ENCODE assay signal across 22 mouse cellular contexts in the genomic region with DNA sequence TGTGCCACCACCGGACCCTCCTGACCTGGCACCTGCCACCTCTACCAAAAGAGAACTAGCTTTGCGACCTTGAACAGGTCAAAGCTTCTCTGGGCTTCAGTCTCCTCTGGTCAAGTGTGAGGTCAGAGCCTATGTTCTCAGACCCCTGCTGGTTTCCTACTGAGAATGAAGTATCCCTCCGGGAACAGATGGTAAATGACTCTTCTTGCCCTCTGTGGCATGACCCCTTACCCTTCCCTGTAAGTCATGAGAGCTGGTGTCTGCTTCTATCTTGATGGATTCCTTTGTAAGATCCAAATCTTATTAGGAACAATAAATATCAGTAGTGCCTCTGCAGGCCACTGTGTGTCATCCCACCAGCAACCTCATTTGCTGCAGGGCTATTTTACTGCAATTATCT. TPM values are rescaled to one million over a fixed set of nuclear protein-coding genes. Genes with fewer than 3 reads are reported as not detected.
"Had no signal": no experiment of that assay in that cellular context is flagged by ENCODE, and none has a peak within 500 bp of the region (broad histone marks: within the 10 kb centered on the region; RNA-seq: fewer than 3 reads in every experiment).

No protein-coding gene starts in this region.

- DNase-seq: gastrocnemius, adult 2 months; gastrocnemius, postnatal 10 days; gastrocnemius, postnatal 25 days; heart, adult 11 months; heart, adult 2 months; heart, postnatal 14 days; heart, postnatal 36 days; kidney, adult 18-20 months; kidney, adult 8-10 months; kidney, postnatal 10 days; kidney, postnatal 25 days; kidney, postnatal 4 days; layer of hippocampus, adult 9-11 months; layer of hippocampus, postnatal 36 days; left cerebral cortex, postnatal 4 days had no signal

RNA-seq across cellular contexts. Expression of a gene that starts 14.2 kb away (rescaled TPM):
- total RNA-seq: gastrocnemius, adult 2 months; gastrocnemius, postnatal 10 days; gastrocnemius, postnatal 25 days; heart, adult 2 months; heart, postnatal 14 days; heart, postnatal 36 days; hematopoietic stem cell, adult 5-6 weeks; layer of hippocampus, adult 2 months; layer of hippocampus, postnatal 14 days; layer of hippocampus, postnatal 36 days; left cerebral cortex, adult 18-20 months; left cerebral cortex, adult 8-10 months; left cerebral cortex, postnatal 25 days; liver, adult 2 months had no signal
